Mouse (Mus musculus): ENCODE measurements around the gene Tmub1. TPM values are rescaled to one million over a fixed set of nuclear protein-coding genes. Genes with fewer than 3 reads are reported as not detected.

Tmub1 gene
- polyA plus RNA-seq, 1 experiment = 61.2 TPM

- TF ChIP-seq POLR2A (IDR thresholded peaks at IDR 0.05; ENCODE audit: low read depth, low read length) = no peak
- no peak for DNase-seq (ENCODE audit: low read depth in 1 of 2, low spot score in 2 of 2)
- H3K4me3 ChIP-seq (ENCODE audit: extremely low read depth, insufficient read depth, insufficient read length) = no peak overlapping the region
- WGBS = 89% methylated on average over 6 of the region's 6 CpGs
- peaks cover 10% of the 10 kb centered on the region for H3K4me1 ChIP-seq (ENCODE audit: control insufficient read depth, insufficient read depth, insufficient read length)
- peaks cover 11% of the 10 kb centered on the region for H3K27me3 ChIP-seq (ENCODE audit: control insufficient read depth, insufficient read depth, low read length)
- H3K36me3 ChIP-seq (ENCODE audit: control insufficient read depth, insufficient read depth, low read length) = peaks cover 24% of the 10 kb centered on the region
- H3K27ac ChIP-seq (ENCODE audit: insufficient read depth, low read length) = no peak overlapping the region
Measured at GRCm38 (mm10) chr5:24475476-24476241, 28.0 kb upstream of the Tmub1 start.

GRCm38 (mm10) chr5:24474723-24475261 lies 27.1 kb upstream of the Tmub1 start:
- DNase-seq (ENCODE audit: low read depth in 1 of 2, low spot score in 2 of 2) = no peak
- TF ChIP-seq POLR2A (IDR thresholded peaks at IDR 0.05; ENCODE audit: low read depth, low read length) (no peak), CTCF (IDR thresholded peaks at IDR 0.05; ENCODE audit: extremely low read depth, insufficient read depth, insufficient read length, insufficient replicate concordance) (no peak)
- Histone ChIP-seq H3K4me1 (ENCODE audit: control insufficient read depth, insufficient read depth, insufficient read length) (peaks cover 10% of the 10 kb centered on the region), H3K27ac (ENCODE audit: insufficient read depth, low read length) (no peak overlapping the region), H3K36me3 (ENCODE audit: control insufficient read depth, insufficient read depth, low read length) (peaks cover 16% of the 10 kb centered on the region), H3K4me3 (ENCODE audit: extremely low read depth, insufficient read depth, insufficient read length) (peak overlapping the region; percentile 27; the same call in 1 of the 2 replicates), H3K27me3 (ENCODE audit: control insufficient read depth, insufficient read depth, low read length) (peaks cover 11% of the 10 kb centered on the region)
- 9% methylated on average over 67 of the region's 67 CpGs for WGBS

DNA sequence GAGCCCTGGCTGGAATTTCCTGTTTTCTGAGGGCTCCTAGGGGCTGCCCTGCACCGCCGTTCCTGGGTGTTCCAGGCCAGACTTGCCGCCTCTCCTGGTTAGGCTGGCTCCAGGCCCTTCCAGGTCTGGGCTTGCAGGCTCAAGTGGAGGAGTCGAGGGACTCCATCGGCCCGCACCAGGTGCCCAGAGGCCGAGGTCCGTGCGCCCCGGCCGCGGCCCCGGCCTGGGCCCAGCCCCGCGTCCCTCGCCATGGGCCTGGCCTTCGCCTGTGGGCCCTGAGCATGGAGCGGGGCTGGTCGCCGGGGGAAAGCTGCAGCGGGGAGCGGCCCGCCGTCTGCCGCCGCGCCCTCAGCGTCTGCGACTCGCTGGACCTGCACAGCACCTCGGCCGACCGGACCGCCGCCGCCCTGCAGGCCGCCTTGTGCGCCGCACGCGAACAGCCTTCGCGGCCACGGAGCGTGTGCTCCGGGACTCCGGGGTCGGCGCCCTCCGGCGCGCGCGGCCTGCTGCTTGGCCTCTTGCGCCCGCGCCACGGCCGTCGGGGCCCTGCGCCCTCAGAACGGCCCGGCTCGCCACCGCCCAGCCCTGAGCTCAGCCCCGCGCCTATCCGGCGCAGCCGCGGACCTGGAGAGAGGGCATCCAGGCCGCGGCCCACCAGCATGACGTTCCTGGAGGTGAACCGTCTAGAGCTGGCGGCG lies 26.5 kb upstream of the Tmub1 start:
- H3K4me1 ChIP-seq (ENCODE audit: control insufficient read depth, insufficient read depth, insufficient read length) = peaks cover 10% of the 10 kb centered on the region
- DNase-seq (ENCODE audit: low read depth in 1 of 2, low spot score in 2 of 2) = no peak
- peak overlapping the region; percentile 27; the same call in 1 of the 2 replicates for H3K4me3 ChIP-seq (ENCODE audit: extremely low read depth, insufficient read depth, insufficient read length)
- peaks cover 12% of the 10 kb centered on the region for H3K36me3 ChIP-seq (ENCODE audit: control insufficient read depth, insufficient read depth, low read length)
- peaks cover 11% of the 10 kb centered on the region for H3K27me3 ChIP-seq (ENCODE audit: control insufficient read depth, insufficient read depth, low read length)
- no peak overlapping the region for H3K27ac ChIP-seq (ENCODE audit: insufficient read depth, low read length)
- TF ChIP-seq CTCF (IDR thresholded peaks at IDR 0.05; ENCODE audit: extremely low read depth, insufficient read depth, insufficient read length, insufficient replicate concordance) (no peak), POLR2A (IDR thresholded peaks at IDR 0.05; ENCODE audit: low read depth, low read length) (no peak)
- WGBS = 24% methylated on average over 76 of the region's 77 CpGs

- H3K4me3 ChIP-seq (ENCODE audit: extremely low read depth, insufficient read depth, insufficient read length) = no peak overlapping the region
- peaks cover 11% of the 10 kb centered on the region for H3K27me3 ChIP-seq (ENCODE audit: control insufficient read depth, insufficient read depth, low read length)
- no peak for DNase-seq (ENCODE audit: low read depth in 1 of 2, low spot score in 2 of 2)
- no peak for TF ChIP-seq POLR2A (IDR thresholded peaks at IDR 0.05; ENCODE audit: low read depth, low read length)
- TF ChIP-seq CTCF (IDR thresholded peaks at IDR 0.05; ENCODE audit: extremely low read depth, insufficient read depth, insufficient read length, insufficient replicate concordance) = no peak
- peaks cover 10% of the 10 kb centered on the region for H3K4me1 ChIP-seq (ENCODE audit: control insufficient read depth, insufficient read depth, insufficient read length)
- H3K36me3 ChIP-seq (ENCODE audit: control insufficient read depth, insufficient read depth, low read length) = peaks cover 7% of the 10 kb centered on the region
- WGBS = 84% methylated on average over 7 of the region's 7 CpGs
- H3K27ac ChIP-seq (ENCODE audit: insufficient read depth, low read length) = no peak overlapping the region
Measured at GRCm38 (mm10) chr5:24472884-24473619, 25.4 kb upstream of the Tmub1 start.

GRCm38 (mm10) chr5:24470600-24470999 lies 22.9 kb upstream of the Tmub1 start:
- Histone ChIP-seq H3K27ac (ENCODE audit: insufficient read depth, low read length) (no peak overlapping the region), H3K27me3 (ENCODE audit: control insufficient read depth, insufficient read depth, low read length) (peaks cover 11% of the 10 kb centered on the region), H3K4me1 (ENCODE audit: control insufficient read depth, insufficient read depth, insufficient read length) (peaks cover 10% of the 10 kb centered on the region), H3K36me3 (ENCODE audit: control insufficient read depth, insufficient read depth, low read length) (no peaks in the 10 kb centered on the region), H3K4me3 (ENCODE audit: extremely low read depth, insufficient read depth, insufficient read length) (no peak overlapping the region)
- TF ChIP-seq POLR2A (IDR thresholded peaks at IDR 0.05; ENCODE audit: low read depth, low read length) = no peak
- TF ChIP-seq CTCF (IDR thresholded peaks at IDR 0.05; ENCODE audit: extremely low read depth, insufficient read depth, insufficient read length, insufficient replicate concordance) = peak; percentile 96
- 26% methylated on average over 5 of the region's 5 CpGs for WGBS
- peak; percentile 44 to 78 for DNase-seq (ENCODE audit: low read depth in 1 of 2, low spot score in 2 of 2)

- 92% methylated on average over 12 of the region's 12 CpGs for WGBS
- TF ChIP-seq CTCF (IDR thresholded peaks at IDR 0.05; ENCODE audit: extremely low read depth, insufficient read depth, insufficient read length, insufficient replicate concordance) (no peak), POLR2A (IDR thresholded peaks at IDR 0.05; ENCODE audit: low read depth, low read length) (no peak)
Measured at GRCm38 (mm10) chr5:24466762-24467161, 19.1 kb upstream of the Tmub1 start.

More at GRCm38 (mm10) chr5:24466762-24467161, 19.1 kb upstream of the Tmub1 start:
- Histone ChIP-seq H3K27ac (ENCODE audit: insufficient read depth, low read length) (no peak overlapping the region), H3K4me3 (ENCODE audit: extremely low read depth, insufficient read depth, insufficient read length) (no peak overlapping the region), H3K4me1 (ENCODE audit: control insufficient read depth, insufficient read depth, insufficient read length) (no peaks in the 10 kb centered on the region), H3K27me3 (ENCODE audit: control insufficient read depth, insufficient read depth, low read length) (no peaks in the 10 kb centered on the region), H3K36me3 (ENCODE audit: control insufficient read depth, insufficient read depth, low read length) (no peaks in the 10 kb centered on the region)
- DNase-seq (ENCODE audit: low read depth in 1 of 2, low spot score in 2 of 2) = no peak
